Mouse (Mus musculus): ENCODE results near the gene Saysd1. TPM values are rescaled to one million over a fixed set of nuclear protein-coding genes. Genes with fewer than 3 reads are reported as not detected.

The Saysd1 gene
- polyA plus RNA-seq (2012; rRNA removed; ENCODE audit: low replicate concordance): 6.2 and 10.6 TPM in 2 replicates

GRCm38 (mm10) chr14:20138484-20139355 lies at the start of gene Saysd1:
Saysd1 (minus strand) TSS chr14:20138534.

DNA sequence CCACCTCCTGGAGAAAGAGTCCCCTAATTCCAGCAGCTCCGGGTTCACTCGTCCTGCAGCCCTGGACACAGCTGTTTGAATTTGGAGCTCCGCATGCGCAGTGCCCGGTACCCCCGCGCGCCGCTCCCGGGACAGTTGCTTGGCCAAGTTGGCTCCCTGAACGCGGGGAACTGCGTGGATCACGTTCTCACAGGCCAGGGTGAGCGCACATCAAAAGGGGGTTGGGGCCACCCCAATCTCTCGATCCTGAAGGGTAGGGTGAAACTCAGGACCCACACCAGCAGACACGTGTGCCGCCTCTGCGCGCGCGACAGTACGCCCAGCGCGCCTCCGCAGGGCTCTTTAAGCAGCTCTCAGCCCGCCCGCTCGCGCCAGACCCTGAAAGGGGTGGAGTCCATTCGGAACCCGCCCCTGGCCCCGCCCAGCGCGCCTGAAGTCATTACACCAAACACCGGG lies 43.2 kb upstream of the Saysd1 start, which contains the start of gene Kcnk5:
Gene Kcnk5 (minus strand): TSS at position 344 of the 456 bp plus-strand sequence.

Other genes starting within 250 kb of the Saysd1 start
- gene Gng2, start 160.9 kb downstream of the Saysd1 start, polyA plus RNA-seq (2012; rRNA removed; ENCODE audit: low replicate concordance): 2.4 and 3.8 TPM in 2 replicates
- gene Kcnk5, start 43.3 kb upstream of the Saysd1 start, polyA plus RNA-seq (2012; rRNA removed; ENCODE audit: low replicate concordance): 17.0 and 54.3 TPM in 2 replicates
- 1.3 and 4.1 TPM in 2 replicates for gene Kcnk16, start 130.7 kb upstream of the Saysd1 start, polyA plus RNA-seq (2012; rRNA removed; ENCODE audit: low replicate concordance)
- gene Nudt13, start 156.2 kb upstream of the Saysd1 start, polyA plus RNA-seq (2012; rRNA removed; ENCODE audit: low replicate concordance): 8.1 and 8.7 TPM in 2 replicates
- gene Ecd, start 209.6 kb upstream of the Saysd1 start, polyA plus RNA-seq (2012; rRNA removed; ENCODE audit: low replicate concordance): 5.2 and 6.9 TPM in 2 replicates
- 12.0 and 12.5 TPM in 2 replicates for gene Fam149b, start 209.6 kb upstream of the Saysd1 start, polyA plus RNA-seq (2012; rRNA removed; ENCODE audit: low replicate concordance)

Measured in duodenum, adult 2 months (tissue).